Mouse (Mus musculus) splenic B cell, adult 2 months (primary cell): ENCODE results near the gene Plpp4.

Experiments
- DNase-seq: peaks from one replicate; pipeline ENCODE4 v3.0.0-alpha.2; 2011; ENCODE audit warnings: low read depth, low spot score
- H3K27me3 ChIP-seq: 2 replicates; pipeline ENCODE4 v1.6.1; 2012; ENCODE audit warnings: mild to moderate bottlenecking, low read length, moderate library complexity, mixed read lengths; ENCODE audit not compliant: control insufficient read depth, poor library complexity, insufficient read depth, severe bottlenecking
- H3K36me3 ChIP-seq: 2 replicates; pipeline ENCODE4 v1.6.1; 2012; ENCODE audit warnings: mild to moderate bottlenecking, low read length, moderate library complexity, mixed read lengths; ENCODE audit not compliant: control insufficient read depth, poor library complexity, insufficient read depth, severe bottlenecking

The Plpp4 gene

GRCm38 (mm10) chr7:129375306-129375705 lies 118.5 kb downstream of the Plpp4 start:
- H3K27me3 ChIP-seq = no peaks in the 10 kb centered on the region
- no peaks in the 10 kb centered on the region for H3K36me3 ChIP-seq
- DNase-seq = no peak

GRCm38 (mm10) chr7:129385149-129385548 lies 128.3 kb downstream of the Plpp4 start:
- Histone ChIP-seq H3K27me3 (no peaks in the 10 kb centered on the region), H3K36me3 (no peaks in the 10 kb centered on the region)
- no peak for DNase-seq

- Histone ChIP-seq H3K27me3 (no peaks in the 10 kb centered on the region), H3K36me3 (no peaks in the 10 kb centered on the region)
- DNase-seq = no peak
Measured at GRCm38 (mm10) chr7:129392835-129393489, 136.1 kb downstream of the Plpp4 start.

GRCm38 (mm10) chr7:129396561-129396960 lies 139.7 kb downstream of the Plpp4 start:
- Histone ChIP-seq H3K36me3 (no peaks in the 10 kb centered on the region), H3K27me3 (no peaks in the 10 kb centered on the region)
- DNase-seq = no peak

GRCm38 (mm10) chr7:129399071-129399470 lies 142.2 kb downstream of the Plpp4 start:
- Histone ChIP-seq H3K27me3 (no peaks in the 10 kb centered on the region), H3K36me3 (no peaks in the 10 kb centered on the region)
- DNase-seq = no peak

- H3K36me3 ChIP-seq = no peaks in the 10 kb centered on the region
- no peaks in the 10 kb centered on the region for H3K27me3 ChIP-seq
- DNase-seq = no peak
Measured at GRCm38 (mm10) chr7:129402695-129403364, 146.0 kb downstream of the Plpp4 start.

GRCm38 (mm10) chr7:129406069-129406468 lies 149.2 kb downstream of the Plpp4 start:
- no peaks in the 10 kb centered on the region for H3K27me3 ChIP-seq
- no peak for DNase-seq
- no peaks in the 10 kb centered on the region for H3K36me3 ChIP-seq

GRCm38 (mm10) chr7:129412695-129413094 lies 155.9 kb downstream of the Plpp4 start:
- no peaks in the 10 kb centered on the region for H3K36me3 ChIP-seq
- no peaks in the 10 kb centered on the region for H3K27me3 ChIP-seq
- DNase-seq = no peak

GRCm38 (mm10) chr7:129415179-129415578 lies 158.3 kb downstream of the Plpp4 start:
- no peak for DNase-seq
- H3K36me3 ChIP-seq = no peaks in the 10 kb centered on the region
- no peaks in the 10 kb centered on the region for H3K27me3 ChIP-seq

- no peak for DNase-seq
- no peaks in the 10 kb centered on the region for H3K36me3 ChIP-seq
- no peaks in the 10 kb centered on the region for H3K27me3 ChIP-seq
Measured at GRCm38 (mm10) chr7:129421181-129421580, 164.3 kb downstream of the Plpp4 start.

- Histone ChIP-seq H3K27me3 (no peaks in the 10 kb centered on the region), H3K36me3 (no peaks in the 10 kb centered on the region)
- DNase-seq = no peak
Measured at GRCm38 (mm10) chr7:129425554-129425953, 168.7 kb downstream of the Plpp4 start.

GRCm38 (mm10) chr7:129428794-129429193 lies 172.0 kb downstream of the Plpp4 start:
- no peak for DNase-seq
- H3K27me3 ChIP-seq = no peaks in the 10 kb centered on the region
- H3K36me3 ChIP-seq = no peaks in the 10 kb centered on the region

- DNase-seq = no peak
- no peaks in the 10 kb centered on the region for H3K27me3 ChIP-seq
- no peaks in the 10 kb centered on the region for H3K36me3 ChIP-seq
Measured at GRCm38 (mm10) chr7:129429903-129430302, 173.1 kb downstream of the Plpp4 start.
